Mouse (Mus musculus): ENCODE results near the gene Phf21a.

Gene Phf21a

DNA sequence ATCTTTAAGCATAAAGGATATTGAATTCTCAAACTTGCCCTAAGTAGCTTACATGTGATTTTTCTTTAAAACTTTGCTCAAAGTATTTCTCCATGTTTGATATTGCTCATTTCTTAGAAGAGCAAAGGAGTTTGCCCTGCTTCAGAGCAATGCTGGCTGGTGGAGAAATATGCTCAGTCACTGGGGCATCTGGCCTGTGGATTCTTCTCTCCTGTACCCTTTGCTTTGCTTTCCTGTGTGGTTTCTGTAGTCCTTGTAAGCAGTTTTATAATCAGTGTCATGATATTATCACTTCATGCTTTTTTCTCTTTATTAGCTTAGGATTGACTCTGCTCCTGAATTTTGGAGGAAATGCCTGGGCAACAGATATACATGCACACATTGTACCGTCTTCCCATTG lies 117.5 kb downstream of the Phf21a start:
- no peak for DNase-seq (ENCODE audit: extremely low read depth, insufficient read length, low spot score)

GRCm38 (mm10) chr2:92221431-92221830 lies 128.5 kb downstream of the Phf21a start:
- DNase-seq (ENCODE audit: extremely low read depth, insufficient read length, low spot score), result no peak

GRCm38 (mm10) chr2:92225592-92225991 lies 132.7 kb downstream of the Phf21a start:
- DNase-seq (ENCODE audit: extremely low read depth, insufficient read length, low spot score), result no peak

DNA sequence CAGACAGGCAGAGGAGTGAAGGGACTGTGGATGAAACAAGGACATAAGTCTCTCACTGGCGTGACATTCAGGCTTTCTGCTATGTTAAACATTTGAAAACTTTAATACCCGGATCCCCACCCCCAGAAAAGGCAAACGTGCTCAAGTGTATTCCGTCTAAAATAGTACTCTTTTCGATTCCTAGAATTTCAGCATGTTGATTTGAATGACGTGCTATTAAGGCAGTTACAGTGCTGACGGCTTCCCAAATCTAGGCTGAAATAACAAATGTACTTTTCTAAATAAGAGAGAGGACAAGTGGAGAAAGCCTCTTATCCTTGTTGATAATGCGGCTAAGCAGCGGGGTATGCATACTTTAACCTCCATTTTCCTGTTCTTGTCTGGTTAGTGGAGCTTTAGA lies 137.1 kb downstream of the Phf21a start:
- DNase-seq (ENCODE audit: extremely low read depth, insufficient read length, low spot score), result no peak

DNA sequence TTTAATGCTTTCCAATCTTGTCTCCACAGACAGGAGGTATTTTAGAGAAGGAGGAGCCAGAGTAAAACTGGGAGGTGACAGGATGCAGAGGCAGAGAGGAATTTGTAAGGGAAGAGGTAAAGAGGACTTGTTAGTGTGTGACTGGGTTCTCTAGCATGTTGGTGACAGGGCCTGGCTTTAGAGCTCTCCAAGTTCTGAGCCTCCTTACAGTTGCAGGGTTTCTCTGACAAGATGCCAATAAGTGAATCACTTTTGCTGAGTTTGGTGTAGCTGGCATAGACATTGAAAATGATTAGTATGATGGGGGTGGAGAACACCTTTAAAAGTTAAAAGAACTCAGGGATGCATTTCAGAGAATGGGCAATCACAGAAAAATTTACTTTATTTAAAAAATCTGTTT lies 138.8 kb downstream of the Phf21a start:
- no peak for DNase-seq (ENCODE audit: extremely low read depth, insufficient read length, low spot score)

DNA sequence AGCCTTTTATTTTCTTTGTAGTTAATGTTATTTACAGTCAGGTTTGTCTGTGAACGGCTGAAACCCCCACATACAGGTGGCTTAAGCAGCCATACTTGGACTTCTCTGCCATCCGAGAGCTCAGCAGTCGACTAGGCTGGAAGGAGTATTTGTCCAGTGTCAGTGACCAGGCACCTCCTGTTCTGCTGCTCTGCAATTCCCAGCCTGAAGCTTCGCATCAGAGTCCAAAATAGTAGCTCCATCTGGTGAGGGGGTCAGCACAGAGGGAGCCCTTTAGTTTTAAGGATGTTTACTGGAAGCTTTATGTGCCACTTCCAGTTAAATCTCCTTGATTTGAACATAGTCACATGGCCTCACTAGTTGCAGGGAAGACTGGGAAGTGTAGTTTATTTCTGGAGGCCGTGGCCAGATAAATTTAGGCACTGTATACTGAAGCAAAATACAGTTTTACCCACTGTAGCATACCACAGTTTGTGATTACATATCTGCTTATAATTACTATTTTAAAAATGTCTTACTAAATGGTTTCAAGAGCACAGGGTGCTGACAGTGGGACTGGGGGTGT lies 141.9 kb downstream of the Phf21a start:
- DNase-seq (ENCODE audit: extremely low read depth, insufficient read length, low spot score), result no peak

- no peak for DNase-seq (ENCODE audit: extremely low read depth, insufficient read length, low spot score)
Observed at GRCm38 (mm10) chr2:92240299-92240698, 147.4 kb downstream of the Phf21a start.

DNA sequence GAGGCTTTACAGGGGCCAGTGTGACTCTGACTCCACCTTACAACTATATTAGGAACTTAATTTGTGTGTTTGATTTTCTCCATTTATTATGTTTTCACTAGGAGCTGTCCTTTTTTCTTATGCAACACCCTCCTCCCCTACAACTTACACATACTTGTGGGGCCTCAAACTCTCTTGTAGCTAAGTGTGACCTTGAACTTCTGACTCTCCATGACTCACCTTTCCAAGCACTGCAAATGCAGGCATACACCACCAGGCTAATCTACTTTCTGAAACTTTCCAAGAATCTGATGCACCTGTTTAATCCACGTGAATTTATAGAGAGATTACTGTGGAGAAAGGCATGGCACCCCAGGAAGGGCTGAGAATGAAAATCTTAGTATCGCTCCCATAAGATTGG lies 147.9 kb downstream of the Phf21a start:
- DNase-seq (ENCODE audit: extremely low read depth, insufficient read length, low spot score), result no peak

DNA sequence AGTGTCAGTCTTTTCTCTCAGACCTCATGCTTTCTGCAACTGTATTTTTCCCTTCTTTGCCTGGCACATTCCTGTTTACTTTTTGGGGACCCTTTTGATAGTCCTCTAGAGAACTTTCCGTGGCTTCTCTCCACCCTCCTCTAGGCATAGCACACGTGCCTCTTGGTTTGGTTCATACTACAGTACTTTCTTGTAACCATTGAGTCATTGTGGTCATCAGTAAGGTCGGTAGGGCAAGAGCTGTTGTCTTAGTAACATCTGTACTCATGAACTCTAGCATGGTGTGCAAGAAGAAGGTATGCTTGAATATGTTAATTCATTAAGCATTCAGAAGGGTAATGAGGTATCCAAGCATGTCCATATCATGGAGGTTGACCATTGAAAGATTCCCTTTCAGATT lies 148.4 kb downstream of the Phf21a start:
- DNase-seq (ENCODE audit: extremely low read depth, insufficient read length, low spot score), result peak; percentile 9

DNA sequence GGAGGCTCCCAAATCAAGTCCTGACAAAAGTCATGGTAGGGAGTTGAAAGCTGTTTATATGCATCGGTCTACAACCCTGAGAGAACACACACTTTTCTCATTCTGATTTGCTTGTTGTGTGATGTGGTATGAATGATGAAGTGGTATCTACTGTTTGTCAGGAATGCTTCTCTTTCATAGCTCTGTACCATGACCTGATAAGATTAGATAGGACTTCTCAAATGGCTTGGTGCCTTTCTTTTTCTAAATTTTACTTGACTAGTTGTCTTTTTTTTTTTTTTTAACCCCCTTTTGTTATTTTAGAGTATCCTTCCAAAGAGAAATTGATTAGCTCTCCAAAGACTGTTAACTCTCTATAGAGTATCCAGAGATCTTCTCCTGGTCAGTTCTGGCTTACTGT lies 153.2 kb downstream of the Phf21a start:
- DNase-seq (ENCODE audit: extremely low read depth, insufficient read length, low spot score), result no peak

DNA sequence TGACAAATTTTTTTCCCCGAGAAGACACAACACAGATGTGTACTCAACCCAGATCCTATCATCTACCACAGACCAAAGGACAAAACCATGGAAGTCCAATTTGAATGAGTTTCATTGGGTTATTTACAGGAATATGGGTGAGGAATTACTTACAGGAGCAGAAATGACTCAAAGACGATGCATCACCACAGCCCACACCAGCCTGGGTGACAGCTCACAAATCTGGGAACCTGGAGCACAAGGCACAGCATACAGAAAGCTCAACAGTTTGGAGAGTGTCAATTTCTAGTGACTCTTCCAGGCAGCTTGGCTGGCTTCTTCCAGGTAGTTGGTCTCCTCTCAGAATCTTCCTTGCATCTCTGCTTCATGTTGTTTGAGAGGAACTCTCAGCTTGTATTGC lies 154.8 kb downstream of the Phf21a start:
- no peak for DNase-seq (ENCODE audit: extremely low read depth, insufficient read length, low spot score)

DNA sequence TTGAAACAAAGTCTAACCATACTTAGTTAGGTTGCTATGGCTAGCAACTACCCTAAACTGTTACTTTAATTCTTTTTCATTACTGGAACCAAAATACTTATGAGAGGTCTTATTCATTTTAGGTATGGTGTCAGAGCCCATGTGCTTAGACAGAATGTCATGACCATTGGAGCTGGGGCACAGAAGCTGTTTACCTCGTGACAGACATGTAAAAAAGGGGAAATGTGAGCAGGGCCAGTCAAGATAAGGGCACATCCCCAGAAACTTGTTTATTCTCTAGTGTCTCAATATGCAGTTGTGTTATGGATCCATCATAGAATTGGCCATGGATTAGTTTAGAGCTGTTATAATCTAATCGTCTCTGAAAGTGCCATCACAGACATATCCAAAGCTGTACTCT lies 157.6 kb downstream of the Phf21a start:
- no peak for DNase-seq (ENCODE audit: extremely low read depth, insufficient read length, low spot score)

GRCm38 (mm10) chr2:92253777-92254176 lies 160.9 kb downstream of the Phf21a start:
- no peak for DNase-seq (ENCODE audit: extremely low read depth, insufficient read length, low spot score)

- DNase-seq (ENCODE audit: extremely low read depth, insufficient read length, low spot score), result no peak
Observed at GRCm38 (mm10) chr2:92256141-92256540, 163.2 kb downstream of the Phf21a start.

DNA sequence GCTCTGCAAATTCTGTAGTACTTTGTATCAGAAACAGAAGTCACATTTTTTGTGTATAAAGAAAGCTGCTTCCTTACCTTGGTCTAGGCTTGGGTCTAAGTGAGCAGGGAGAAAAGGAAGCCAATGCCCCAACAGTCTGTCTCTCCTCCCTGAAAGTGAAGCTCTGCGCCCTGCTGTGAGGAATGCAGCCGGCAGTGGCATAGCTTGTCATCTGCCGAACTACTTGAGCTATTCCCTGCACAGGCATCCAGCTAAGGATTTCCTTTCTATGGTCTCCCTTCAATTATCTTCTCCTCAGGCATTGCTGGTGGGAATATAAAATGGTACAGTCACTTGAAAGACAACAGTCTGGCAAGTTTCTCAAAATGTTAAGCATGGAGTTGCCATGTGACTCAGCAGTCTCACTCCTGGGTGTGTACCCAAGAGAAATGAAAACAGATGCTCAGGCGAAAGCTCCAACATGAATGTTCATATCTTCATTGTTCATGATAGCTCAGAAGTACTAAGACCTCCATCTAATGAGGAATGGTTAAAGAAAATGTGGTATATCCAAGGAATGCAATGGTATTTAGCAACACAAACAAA lies 164.5 kb downstream of the Phf21a start:
- DNase-seq (ENCODE audit: extremely low read depth, insufficient read length, low spot score), result no peak

DNA sequence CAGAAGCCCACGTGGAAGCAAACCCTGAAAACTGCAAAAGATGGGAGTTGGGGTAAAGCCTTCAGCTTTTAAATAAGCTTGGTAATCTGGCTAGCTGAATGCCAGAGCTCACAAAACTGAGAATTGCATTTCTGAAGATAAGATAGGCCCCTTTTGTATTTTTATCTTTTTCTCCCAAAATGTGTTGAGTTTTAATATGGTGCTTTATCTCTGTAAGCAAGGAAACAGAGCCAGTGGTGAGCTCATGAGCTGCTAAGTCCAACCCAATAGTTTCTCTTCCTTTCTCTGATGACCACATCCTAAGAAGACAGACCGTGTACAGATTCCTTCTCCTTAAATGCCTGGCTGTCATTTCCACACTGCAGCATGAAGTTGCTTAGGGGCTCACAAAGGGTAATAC lies 167.0 kb downstream of the Phf21a start:
- DNase-seq (ENCODE audit: extremely low read depth, insufficient read length, low spot score), result no peak

DNA sequence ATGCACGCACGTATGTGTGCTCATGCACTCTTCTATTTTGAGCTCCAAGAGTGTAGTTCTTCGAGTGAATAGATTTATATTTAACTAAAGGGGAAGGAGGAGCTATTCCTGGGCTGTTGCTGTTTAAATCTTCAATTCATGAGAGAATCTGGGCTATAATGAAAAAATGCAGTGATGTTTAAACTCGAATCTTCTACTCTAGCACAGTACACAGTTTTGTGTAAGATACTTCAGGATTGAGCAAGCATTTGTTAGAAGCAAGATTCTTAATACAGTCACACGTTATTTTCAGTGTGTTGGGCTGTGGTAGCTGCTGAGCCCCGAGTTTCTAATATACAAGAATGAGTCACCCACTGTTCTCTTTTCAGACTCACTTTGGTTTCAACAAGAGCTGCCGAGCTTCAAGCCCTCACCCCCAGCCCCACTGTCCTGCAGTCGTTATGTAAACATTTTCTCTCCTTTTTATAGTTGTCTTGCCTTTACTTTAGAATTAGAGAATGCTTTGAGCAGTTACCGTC lies 173.2 kb downstream of the Phf21a start:
- DNase-seq (ENCODE audit: extremely low read depth, insufficient read length, low spot score), result no peak

DNA sequence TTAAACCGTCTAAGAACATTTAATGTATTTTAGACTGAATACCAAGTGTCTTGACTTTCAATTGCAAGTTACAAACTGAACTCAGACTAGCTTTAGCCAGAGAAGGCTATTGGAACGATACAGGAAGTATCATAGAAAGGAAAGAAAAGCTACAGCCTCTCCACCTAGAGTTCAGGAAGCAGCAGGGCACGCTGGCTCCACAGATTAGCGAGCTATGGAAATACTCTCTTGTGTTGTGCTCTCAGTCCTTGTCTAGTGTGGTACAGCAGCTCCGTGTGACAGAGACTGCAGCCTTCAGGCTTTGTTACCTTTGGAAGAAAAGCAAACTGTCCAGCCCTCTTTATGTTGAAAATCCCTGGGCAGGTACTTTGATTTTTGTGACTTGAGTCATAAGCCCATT lies 176.3 kb downstream of the Phf21a start:
- DNase-seq (ENCODE audit: extremely low read depth, insufficient read length, low spot score), result no peak

- DNase-seq (ENCODE audit: extremely low read depth, insufficient read length, low spot score), result no peak
Observed at GRCm38 (mm10) chr2:92272510-92272909, 179.6 kb downstream of the Phf21a start.

- DNase-seq (ENCODE audit: extremely low read depth, insufficient read length, low spot score), result no peak
Observed at GRCm38 (mm10) chr2:92273101-92273801, 180.3 kb downstream of the Phf21a start.

- DNase-seq (ENCODE audit: extremely low read depth, insufficient read length, low spot score), result no peak
Observed at GRCm38 (mm10) chr2:92273802-92274183, 180.9 kb downstream of the Phf21a start.

GRCm38 (mm10) chr2:92277787-92278186 lies 184.9 kb downstream of the Phf21a start:
- DNase-seq (ENCODE audit: extremely low read depth, insufficient read length, low spot score), result no peak

Measured in 3134 (cell line).